Mouse (Mus musculus): ENCODE measurements at regions not wholly inside any gene's neighbourhood (a gene's known extent, or its start where the extent isn't known, plus 50 kb on each side); places are given as distances from the start of the nearest gene placed in this dataset.

GRCm38 (mm10) chr2:117040211-117040610, 81.0 kb upstream of the Spred1 start:
- TF ChIP-seq CTCF (conservative IDR thresholded peaks at IDR 0.05; ENCODE audit: low read length) (no peak), NANOG (IDR thresholded peaks at IDR 0.05; ENCODE audit: borderline replicate concordance, low read length) (no peak), POU5F1 (IDR thresholded peaks at IDR 0.05; ENCODE audit: borderline replicate concordance, low read length) (no peak)
